Mouse (Mus musculus): ENCODE results near the gene Cnnm2.

- no peak for TF ChIP-seq POLR2A (IDR thresholded peaks at IDR 0.05; ENCODE audit: control insufficient read depth, extremely low read depth, insufficient read depth, low read length, poor library complexity)
- TF ChIP-seq CTCF (IDR thresholded peaks at IDR 0.05; ENCODE audit: borderline replicate concordance, control insufficient read depth, extremely low read depth, insufficient read depth, low read length, poor library complexity), result no peak
Observed at GRCm38 (mm10) chr19:46724411-46724810, 37.0 kb upstream of the Cnnm2 start.
